Mouse (Mus musculus) brain, embryonic 14.5 days (tissue): Measurements from ENCODE around the gene Ntmt1. TPM values are rescaled to one million over a fixed set of nuclear protein-coding genes. Genes with fewer than 3 reads are reported as not detected.

Experiments used
- DNase-seq: peaks from one replicate; pipeline ENCODE4 v3.0.0-alpha.2; 2011; ENCODE audit warnings: low read depth
- CTCF ChIP-seq: fragments of 200-500 bp; IDR thresholded peaks from 2 replicates; pipeline ENCODE4 v1.5.1; 2012; ENCODE audit warnings: inconsistent platforms, mild to moderate bottlenecking, moderate library complexity, borderline replicate concordance; ENCODE audit not compliant: insufficient read depth, insufficient read length; ENCODE audit errors: extremely low read depth
- POLR2A ChIP-seq: fragments of 200-500 bp; IDR thresholded peaks from 2 replicates; pipeline ENCODE4 v1.6.1; 2012; ENCODE audit warnings: mild to moderate bottlenecking, inconsistent platforms, borderline replicate concordance; ENCODE audit not compliant: poor library complexity, insufficient read depth, insufficient read length, severe bottlenecking; ENCODE audit errors: extremely low read depth
- polyA plus RNA-seq: library from polyadenylated mRNA; depleted of rRNA; stranded (reverse); fragments of >200 nt; gene quantifications from 2 replicates; pipeline ENCODE4 v1.2.3, GENCODE M21; 2012

Ntmt1 gene
- polyA plus RNA-seq, 1 experiment: 72.3 TPM

GRCm38 (mm10) chr2:30810573-30810972, 2.9 kb downstream of the Ntmt1 start:
- no peak for TF ChIP-seq CTCF
- TF ChIP-seq POLR2A: no peak
- no peak for DNase-seq

- TF ChIP-seq CTCF: no peak
- no peak for DNase-seq
Measured at GRCm38 (mm10) chr2:30816383-30816782, 8.8 kb downstream of the Ntmt1 start.

GRCm38 (mm10) chr2:30819873-30820272, 12.2 kb downstream of the Ntmt1 start:
- TF ChIP-seq POLR2A (no peak), CTCF (no peak)
- DNase-seq: no peak

- TF ChIP-seq POLR2A: no peak
- peak; percentile 58 for TF ChIP-seq CTCF
- no peak for DNase-seq
Measured at GRCm38 (mm10) chr2:30821073-30821472, 13.4 kb downstream of the Ntmt1 start.

GRCm38 (mm10) chr2:30822460-30822859, 14.8 kb downstream of the Ntmt1 start:
- TF ChIP-seq POLR2A (no peak), CTCF (no peak)
- no peak for DNase-seq

- TF ChIP-seq POLR2A (no peak), CTCF (no peak)
- peak; percentile 85 for DNase-seq
Measured at GRCm38 (mm10) chr2:30823385-30824153, 15.9 kb downstream of the Ntmt1 start.

GRCm38 (mm10) chr2:30826825-30827748, 19.5 kb downstream of the Ntmt1 start:
- TF ChIP-seq CTCF (0 out of 2 replicates have a peak, but pooled peaks have one; percentile 24), POLR2A (no peak)
- DNase-seq: peak; percentile 52

GRCm38 (mm10) chr2:30827749-30828475, 20.3 kb downstream of the Ntmt1 start:
- peak; percentile 96 for DNase-seq
- TF ChIP-seq POLR2A: peak; percentile 28; the same call in 1 of the 2 replicates
- TF ChIP-seq CTCF: peak; percentile 90

- peak; percentile 29 for DNase-seq
Measured at GRCm38 (mm10) chr2:30829315-30829714, 21.7 kb downstream of the Ntmt1 start.

GRCm38 (mm10) chr2:30830283-30830795, 22.7 kb downstream of the Ntmt1 start, which contains the start of gene Asb6:
Asb6 (minus strand) TSS chr2:30830333.
- DNase-seq: no peak
- TF ChIP-seq POLR2A (no peak), CTCF (no peak)

More at GRCm38 (mm10) chr2:30829315-30829714, 21.7 kb downstream of the Ntmt1 start:
- TF ChIP-seq CTCF (peak; percentile 57; the same call in 1 of the 2 replicates), POLR2A (no peak)
